Mouse (Mus musculus) right cerebral cortex, adult 2 months (tissue): ENCODE measurements around the gene Bricd5.
A peak's percentile ranks its signal among the peaks of the same experiment; 100 is the strongest.

Source experiments
- DNase-seq, 2 experiments: peaks; one replicate each; pipeline ENCODE4 v3.0.0; 2021 to 2022; ENCODE audit warnings: low spot score in 2 of 2

Bricd5 gene

GRCm38 (mm10) chr17:24483495-24483894 lies 9.8 kb downstream of the Bricd5 start:
- no peak for DNase-seq

- no peak for DNase-seq
Measured at GRCm38 (mm10) chr17:24485090-24485860, 11.6 kb downstream of the Bricd5 start.

GRCm38 (mm10) chr17:24488186-24488661 lies 14.5 kb downstream of the Bricd5 start, which contains the start of gene Caskin1:
Caskin1 (plus strand) TSS chr17:24488601.
- DNase-seq: peak in 1 of 2 experiments; percentile 71

GRCm38 (mm10) chr17:24488662-24489264 lies 15.1 kb downstream of the Bricd5 start:
- DNase-seq: no peak

GRCm38 (mm10) chr17:24489265-24490030 lies 15.8 kb downstream of the Bricd5 start:
- DNase-seq: no peak

GRCm38 (mm10) chr17:24490399-24490798 lies 16.7 kb downstream of the Bricd5 start:
- no peak for DNase-seq

GRCm38 (mm10) chr17:24494627-24495335 lies 21.1 kb downstream of the Bricd5 start:
- peak in 1 of 2 experiments; percentile 72 for DNase-seq

GRCm38 (mm10) chr17:24495443-24495842 lies 21.8 kb downstream of the Bricd5 start:
- peak in 1 of 2 experiments; percentile 68 for DNase-seq

- DNase-seq: no peak
Measured at GRCm38 (mm10) chr17:24496026-24496425, 22.3 kb downstream of the Bricd5 start.

- DNase-seq: no peak
Measured at GRCm38 (mm10) chr17:24502208-24502607, 28.5 kb downstream of the Bricd5 start.

- DNase-seq: no peak
Measured at GRCm38 (mm10) chr17:24504085-24504484, 30.4 kb downstream of the Bricd5 start.

- no peak for DNase-seq
Measured at GRCm38 (mm10) chr17:24505286-24505955, 31.7 kb downstream of the Bricd5 start.

GRCm38 (mm10) chr17:24506332-24507070 lies 32.8 kb downstream of the Bricd5 start:
- DNase-seq: peak; percentile 68 to 80

GRCm38 (mm10) chr17:24507129-24507664 lies 33.5 kb downstream of the Bricd5 start:
- DNase-seq: no peak

- DNase-seq: no peak
Measured at GRCm38 (mm10) chr17:24507806-24508460, 34.2 kb downstream of the Bricd5 start.

- peak; percentile 83 to 87 for DNase-seq
Measured at GRCm38 (mm10) chr17:24513609-24514008, 39.9 kb downstream of the Bricd5 start.

- DNase-seq: no peak
Measured at GRCm38 (mm10) chr17:24514270-24515257, 40.9 kb downstream of the Bricd5 start.

- no peak for DNase-seq
Measured at GRCm38 (mm10) chr17:24520450-24520849, 46.8 kb downstream of the Bricd5 start.
